Mouse (Mus musculus) gastrocnemius, postnatal 10 days (tissue): ENCODE measurements at regions not wholly inside any gene's neighbourhood (a gene's known extent, or its start where the extent isn't known, plus 50 kb on each side); places are given as distances from the start of the nearest gene placed in this dataset.

Experiments
- DNase-seq: peaks from one replicate; pipeline ENCODE4 v3.0.0; 2021; ENCODE audit warnings: mixed read lengths

DNA sequence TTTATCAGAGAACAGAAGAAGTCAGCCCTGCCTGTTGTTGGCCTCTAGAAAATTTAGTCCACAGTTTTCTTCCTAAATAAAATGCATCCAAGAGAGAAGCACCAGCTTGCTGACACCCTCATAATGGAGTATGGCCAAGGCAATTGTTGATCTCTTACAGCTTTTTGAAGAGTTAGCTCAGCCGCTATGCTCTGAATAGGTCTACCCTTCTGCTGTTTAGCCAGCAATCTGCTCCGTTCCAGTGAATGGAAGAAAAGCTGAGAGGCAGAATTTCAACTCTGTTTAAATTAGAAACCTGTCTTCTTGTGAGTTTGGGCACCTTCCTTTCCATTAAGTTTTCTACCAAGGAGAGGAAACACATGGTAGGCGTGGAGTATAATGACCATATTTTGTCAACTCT is 290.8 kb downstream of the Rnf144b start:
- no peak for DNase-seq

DNA sequence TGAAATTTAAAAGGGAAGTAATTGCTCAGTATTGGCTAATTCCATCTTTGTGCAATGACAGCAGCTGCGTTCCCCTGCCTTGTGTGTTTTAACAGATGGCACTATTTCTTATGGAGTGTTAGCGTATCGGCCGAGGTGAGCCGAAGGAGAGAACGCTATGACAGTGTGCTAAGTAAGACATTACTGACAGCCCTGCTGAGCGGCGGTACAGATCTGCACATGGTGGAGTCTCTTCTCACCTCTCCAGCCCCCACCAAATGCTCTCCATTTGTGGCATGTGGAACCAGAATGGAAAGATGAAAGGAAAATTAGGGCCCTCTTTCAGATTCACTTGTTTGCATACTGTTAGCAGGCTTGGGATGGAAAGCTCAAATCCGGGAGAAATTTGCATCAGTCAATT is 291.5 kb downstream of the Rnf144b start:
- DNase-seq: no peak

DNA sequence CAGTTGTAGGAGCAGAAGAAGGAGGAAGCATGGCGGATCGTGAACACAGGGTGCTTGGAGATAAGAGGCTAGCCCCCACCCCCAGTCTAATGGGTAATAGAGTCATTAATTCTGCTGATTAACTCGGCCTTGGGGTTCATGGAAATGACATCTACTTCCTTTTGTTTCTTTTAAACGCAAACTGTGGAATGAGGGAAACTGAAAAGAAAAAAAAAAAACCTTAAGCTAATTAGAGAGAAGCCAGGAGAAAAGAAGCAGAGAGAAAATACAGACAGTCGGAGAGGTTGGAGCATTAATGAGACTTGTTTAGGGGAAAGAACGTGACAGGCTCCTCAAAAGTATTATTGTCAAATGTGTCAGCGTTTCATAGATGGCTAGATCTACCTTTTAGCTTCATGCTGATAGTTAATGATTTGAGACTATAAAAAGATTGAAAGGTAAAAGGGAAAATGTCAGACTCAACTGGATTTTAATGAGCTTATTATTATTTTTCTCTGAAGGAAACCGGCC is 307.5 kb downstream of the Rnf144b start:
- DNase-seq: no peak

DNA sequence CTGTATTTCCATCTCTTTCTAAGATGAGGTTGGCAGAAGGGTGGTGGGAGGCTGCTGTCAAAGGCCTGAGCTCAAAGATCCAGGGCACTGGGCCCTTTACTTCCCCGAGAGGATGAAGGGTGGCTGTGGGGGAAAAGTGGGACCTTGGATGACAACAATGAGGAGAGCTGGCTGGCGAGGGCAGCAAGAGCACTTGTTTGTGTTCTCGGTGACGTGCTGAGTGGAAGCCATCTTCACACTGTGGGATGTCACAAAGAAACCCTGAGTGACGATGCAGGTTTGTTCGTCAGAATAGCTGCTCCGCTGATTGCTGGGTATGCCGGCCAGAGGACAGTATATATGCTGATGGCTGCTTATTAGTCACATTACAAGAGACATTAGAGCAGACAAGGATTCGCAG is 308.0 kb downstream of the Rnf144b start:
- DNase-seq: no peak

DNA sequence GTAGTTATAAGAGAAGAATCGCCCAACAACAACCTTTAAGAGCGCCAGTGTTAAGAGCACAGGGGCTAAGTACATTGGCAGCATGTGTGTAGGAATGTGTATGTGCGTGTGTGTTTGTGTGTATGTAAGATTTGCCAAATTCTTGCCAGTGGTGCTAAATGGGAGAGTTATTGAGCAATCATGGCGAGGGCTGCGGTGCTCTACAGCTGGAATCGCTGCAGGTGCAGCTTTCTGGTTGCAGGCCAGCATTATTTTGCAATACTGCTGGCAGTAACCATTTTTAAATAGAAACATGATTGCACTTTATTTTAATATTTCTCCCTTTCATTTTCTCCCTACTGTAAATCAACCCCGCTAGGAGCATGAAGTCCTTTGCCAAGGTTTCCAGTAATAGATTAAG is 313.2 kb downstream of the Rnf144b start:
- peak; percentile 10 for DNase-seq

GRCm38 (mm10) chr13:47444876-47445275 is 322.4 kb downstream of the Rnf144b start:
- no peak for DNase-seq

DNA sequence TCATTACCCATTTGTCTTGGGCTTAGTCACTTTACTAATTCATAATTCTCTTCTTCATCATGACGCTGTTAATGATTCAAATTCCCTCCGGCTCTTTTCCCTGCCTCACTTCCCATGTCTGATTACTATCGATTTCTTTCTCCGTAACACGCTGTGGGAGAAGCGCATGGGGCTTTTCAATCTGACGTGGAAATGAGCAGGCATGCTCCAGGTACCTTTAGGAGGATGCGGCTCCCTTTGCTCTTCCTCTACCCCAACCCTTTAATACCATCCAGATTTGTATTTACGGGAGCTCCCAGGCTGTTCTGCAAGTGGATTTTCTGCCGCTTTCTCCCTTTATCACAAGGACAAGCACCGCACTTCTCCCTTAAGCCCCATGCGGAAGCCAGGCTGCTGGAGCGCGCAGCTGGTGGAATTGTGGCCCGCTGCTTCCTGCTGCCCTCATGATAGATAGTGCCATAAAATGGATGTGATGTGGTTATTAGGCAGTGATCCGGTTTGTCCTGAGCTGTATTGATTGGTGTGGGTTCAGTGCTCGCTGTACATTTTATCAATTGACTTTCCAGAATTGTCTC is 329.8 kb downstream of the Rnf144b start:
- no peak for DNase-seq

- no peak for DNase-seq
Measured at GRCm38 (mm10) chr13:47462148-47462547, 339.7 kb downstream of the Rnf144b start.

GRCm38 (mm10) chr13:47471543-47472213 is 349.2 kb downstream of the Rnf144b start:
- DNase-seq: no peak

DNA sequence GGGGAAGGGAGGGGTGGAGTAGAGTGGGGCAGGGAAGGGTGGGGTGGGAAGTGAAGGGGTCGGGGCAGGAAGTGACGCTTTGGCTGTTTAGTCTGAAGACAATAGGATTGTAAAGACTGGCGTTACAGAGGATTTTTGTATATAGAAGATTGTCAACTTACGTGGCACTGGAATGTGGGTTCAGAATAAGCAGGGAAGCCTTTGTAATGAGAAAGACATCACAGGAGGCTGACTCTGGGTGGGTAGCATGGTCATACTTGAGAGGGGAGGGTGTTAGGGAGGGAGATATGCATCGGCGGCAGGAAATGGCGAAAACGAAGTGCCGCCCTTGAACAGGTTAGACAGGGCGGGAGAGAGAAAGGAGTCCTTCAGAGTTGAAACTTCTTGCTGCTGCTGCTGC is 357.7 kb downstream of the Rnf144b start:
- no peak for DNase-seq

GRCm38 (mm10) chr13:47484819-47485218 is 362.4 kb downstream of the Rnf144b start:
- no peak for DNase-seq

DNA sequence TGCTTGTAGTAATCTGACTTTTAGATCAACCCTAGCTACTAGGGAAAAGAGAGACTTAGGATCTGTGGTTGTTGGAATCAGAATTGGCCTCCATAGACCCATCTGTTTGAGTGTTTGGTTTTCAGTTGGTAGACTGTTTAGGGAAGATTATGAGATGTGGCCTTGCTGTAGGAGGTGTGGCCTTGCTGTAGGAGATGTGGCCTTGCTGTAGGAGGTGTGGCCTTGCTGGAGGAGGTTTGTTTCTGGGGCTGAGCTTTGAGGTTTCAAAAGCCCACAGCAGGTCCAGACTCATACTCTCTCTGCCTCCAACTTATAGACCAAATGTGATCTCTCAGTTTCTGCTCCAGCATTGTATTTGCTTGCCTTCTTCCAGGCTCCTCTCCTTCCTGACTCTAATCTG is 363.7 kb downstream of the Rnf144b start:
- DNase-seq: no peak

- DNase-seq: no peak
Measured at GRCm38 (mm10) chr13:47486658-47487057, 364.2 kb downstream of the Rnf144b start.

DNA sequence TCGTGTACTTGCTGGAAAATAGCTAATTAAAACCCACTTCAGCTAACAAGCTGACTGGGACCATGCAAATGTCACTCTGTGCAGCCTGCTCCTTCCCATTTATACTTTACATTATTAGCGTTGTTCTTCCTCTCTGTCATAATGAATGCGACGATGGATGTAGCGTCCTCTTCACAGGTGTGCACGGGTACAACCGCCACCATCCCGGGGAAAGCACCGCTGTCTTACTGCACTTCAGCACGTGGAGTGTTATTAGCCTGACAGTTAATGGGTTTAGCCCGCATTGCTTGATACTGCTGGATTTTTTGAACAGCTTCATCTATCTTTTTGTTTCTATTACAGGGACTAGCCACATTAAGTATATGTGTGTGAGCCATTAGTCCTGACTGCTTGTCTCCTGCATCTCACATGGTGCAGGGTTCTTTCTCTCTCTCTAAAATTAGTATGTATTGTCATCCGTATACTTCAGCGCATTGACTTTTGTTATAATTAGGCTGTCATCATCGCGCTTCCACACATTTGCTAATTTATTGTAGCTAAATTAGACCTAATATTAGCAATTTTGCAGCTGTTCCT is 383.0 kb downstream of the Rnf144b start:
- no peak for DNase-seq

DNA sequence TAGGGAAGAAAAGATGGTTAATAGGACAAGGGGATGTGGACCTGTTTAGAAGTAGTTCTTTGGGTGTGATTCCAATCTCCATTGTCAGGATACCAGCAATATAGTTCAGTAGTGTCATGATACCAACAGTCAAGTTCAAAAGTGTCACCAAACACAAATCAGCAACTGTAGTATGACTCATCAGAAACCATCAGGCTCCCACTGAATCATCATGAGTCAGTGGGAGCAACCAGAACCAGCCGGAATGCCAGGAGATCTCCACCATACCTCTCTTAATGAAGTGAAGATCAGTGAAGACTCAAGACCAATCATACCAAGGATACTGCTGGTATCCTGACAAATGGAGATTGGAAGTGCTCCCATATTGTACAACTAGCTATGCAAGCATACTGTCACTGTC is 410.5 kb downstream of the Rnf144b start:
- DNase-seq: no peak

DNA sequence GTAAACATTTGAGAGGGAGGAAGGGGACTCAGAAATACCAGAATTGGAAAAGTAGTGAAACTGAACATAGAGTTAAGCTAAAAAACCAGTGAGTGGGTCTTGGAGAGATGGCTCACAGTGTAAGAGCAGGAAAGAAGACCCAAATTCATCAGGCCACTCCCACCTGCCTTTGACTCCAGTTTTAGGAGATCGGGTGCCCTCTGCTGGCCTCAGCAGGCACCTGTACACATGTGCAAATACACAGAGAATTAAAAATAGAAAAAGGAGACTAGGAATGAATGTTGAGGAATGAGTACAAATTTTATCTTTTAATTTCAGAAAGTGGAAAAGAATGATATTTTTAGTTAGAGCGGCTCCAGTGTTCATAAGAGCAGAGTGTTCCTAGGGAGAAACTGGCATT is 414.7 kb downstream of the Rnf144b start:
- DNase-seq: no peak

- no peak for DNase-seq
Measured at GRCm38 (mm10) chr13:47549626-47550025, 427.2 kb downstream of the Rnf144b start.

DNA sequence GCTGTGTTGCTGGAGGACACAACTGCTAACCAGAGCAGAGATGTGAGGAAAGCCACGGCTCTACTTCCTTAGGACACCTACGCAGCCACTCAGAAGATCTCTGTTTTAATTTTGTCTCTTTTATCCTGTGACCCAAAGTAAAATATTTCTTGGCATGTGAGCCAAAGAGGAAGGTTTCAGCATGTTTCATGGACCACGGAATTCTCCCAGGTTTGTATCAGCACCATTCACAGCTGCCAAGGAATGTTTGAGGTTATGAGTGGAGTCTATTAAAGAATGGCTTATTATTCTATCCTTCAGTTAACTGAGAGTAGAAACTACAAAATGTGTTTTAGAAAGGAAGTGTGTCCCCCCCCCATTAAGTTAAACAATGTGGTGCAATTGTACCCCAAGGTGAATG is 429.8 kb downstream of the Rnf144b start:
- no peak for DNase-seq

DNA sequence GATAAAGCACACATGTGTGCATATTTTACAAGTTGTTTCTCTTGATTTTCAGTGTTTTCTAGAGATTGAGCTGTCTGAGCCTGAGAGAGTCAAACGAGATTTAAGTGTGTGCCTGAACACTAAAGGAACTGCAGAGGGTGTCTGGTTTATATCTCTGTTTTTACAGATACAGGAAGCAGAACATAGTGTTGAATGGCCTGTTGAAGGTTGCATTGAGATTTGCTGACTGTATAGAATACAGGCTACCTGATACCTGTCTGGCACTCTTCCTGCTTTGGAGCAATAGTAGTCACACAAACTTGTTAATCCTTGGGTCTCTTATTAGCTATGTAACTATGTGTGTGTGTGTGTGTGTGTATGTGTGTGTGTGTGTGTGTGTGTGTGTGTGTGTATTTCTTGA is 431.7 kb downstream of the Rnf144b start:
- no peak for DNase-seq

DNA sequence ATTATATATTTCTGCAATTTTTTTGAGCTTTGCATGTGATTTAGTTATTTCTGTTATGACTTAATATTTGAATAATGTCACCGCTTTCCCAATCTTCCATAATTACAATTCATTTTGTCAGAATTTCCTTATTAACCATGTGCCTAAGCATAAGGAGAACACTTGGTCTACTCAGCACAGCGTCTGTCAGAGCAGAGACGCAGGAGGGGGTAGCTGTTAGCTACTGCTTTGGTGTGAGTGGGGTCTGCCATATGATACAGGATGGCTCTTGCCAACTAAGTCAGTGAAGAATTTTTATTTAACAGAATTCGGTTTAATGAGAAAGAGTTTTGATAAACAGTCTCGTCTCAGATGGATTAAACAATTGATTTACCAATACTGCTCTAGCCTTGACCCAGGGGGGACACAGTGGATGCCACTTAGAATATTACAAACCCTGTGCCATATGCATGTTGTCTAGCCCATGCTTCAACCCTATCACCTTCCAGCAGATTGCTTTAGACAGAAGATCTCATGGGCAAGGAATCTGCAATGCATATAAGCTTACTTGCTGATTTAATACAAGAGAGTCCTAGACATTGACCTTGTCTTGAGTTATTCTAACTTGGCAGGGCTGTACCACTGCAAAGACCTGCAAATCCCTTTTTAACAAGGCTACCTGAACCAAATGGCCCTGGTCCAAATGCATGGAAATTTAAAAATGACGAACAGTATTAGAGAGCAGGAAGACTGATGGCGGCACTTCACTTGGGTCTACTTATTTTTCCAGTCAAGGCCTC is 434.9 kb downstream of the Rnf144b start:
- DNase-seq: no peak

DNA sequence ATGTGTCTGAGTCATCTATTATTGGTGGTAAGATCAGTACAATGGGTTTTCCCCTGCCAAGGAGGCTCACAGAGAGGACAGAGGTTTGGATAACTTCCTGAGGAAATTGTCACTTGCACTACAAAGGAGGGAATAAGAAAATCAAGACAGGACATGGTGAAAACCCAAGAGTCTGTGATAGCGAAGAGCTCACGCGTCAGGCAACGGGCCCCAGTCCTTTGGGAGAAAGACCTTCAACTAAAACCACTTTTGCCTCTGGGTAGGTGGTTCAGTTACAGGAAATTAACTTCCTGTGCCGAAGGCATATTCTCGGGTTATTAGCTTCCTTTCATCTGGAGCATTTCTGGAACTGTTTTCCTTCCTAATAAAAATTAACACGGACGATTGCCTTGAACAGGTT is 440.4 kb downstream of the Rnf144b start:
- no peak for DNase-seq

DNA sequence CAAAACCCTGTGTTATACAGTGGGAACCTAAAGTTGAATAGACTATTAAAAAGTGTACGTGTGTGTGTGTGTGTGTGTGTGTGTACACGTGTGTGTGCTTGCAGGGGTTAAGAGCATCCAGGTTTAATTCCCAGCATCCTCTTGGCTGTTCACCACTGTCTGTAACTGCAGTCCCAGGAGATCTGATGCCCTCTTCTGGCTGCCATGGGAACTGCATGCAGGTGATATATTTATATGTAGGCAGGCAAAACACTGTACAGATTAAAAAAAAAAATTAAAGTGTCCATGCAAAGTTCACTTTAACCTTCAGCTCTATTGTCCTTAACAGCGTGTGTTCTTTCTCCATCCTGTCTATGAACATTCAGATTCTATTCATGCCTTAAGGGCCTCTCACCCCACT is 454.1 kb downstream of the Rnf144b start:
- DNase-seq: no peak

GRCm38 (mm10) chr13:47580144-47580543 is 457.7 kb downstream of the Rnf144b start:
- DNase-seq: no peak
